Mouse (Mus musculus) 3134 (cell line): ENCODE data around the gene March6.

Source experiments
- DNase-seq: peaks from one replicate; pipeline ENCODE4 v3.0.0-alpha.2; 2011; ENCODE audit warnings: low spot score; ENCODE audit not compliant: insufficient read length; ENCODE audit errors: extremely low read depth

March6 gene

GRCm38 (mm10) chr15:31458081-31458480, 72.8 kb downstream of the March6 start:
- no peak for DNase-seq

GRCm38 (mm10) chr15:31456381-31456780, 74.5 kb downstream of the March6 start:
- no peak for DNase-seq

- no peak for DNase-seq
These were observed 76.0 kb downstream of the March6 start for GRCm38 (mm10) chr15:31454861-31455295.

- DNase-seq, result no peak
These were observed 76.6 kb downstream of the March6 start for GRCm38 (mm10) chr15:31454096-31454860.

- peak; percentile 96 for DNase-seq
These were observed 77.5 kb downstream of the March6 start, which contains the start of gene Ropn1l for GRCm38 (mm10) chr15:31453098-31453916. TSS of gene Ropn1l (minus strand) at chr15:31453737.

GRCm38 (mm10) chr15:31452336-31453097, 78.3 kb downstream of the March6 start:
- DNase-seq, result peak; percentile 34

- no peak for DNase-seq
These were observed 81.1 kb downstream of the March6 start for GRCm38 (mm10) chr15:31449772-31450171.

- DNase-seq, result no peak
These were observed 83.7 kb downstream of the March6 start for GRCm38 (mm10) chr15:31447121-31447520.

- DNase-seq, result no peak
These were observed 88.2 kb downstream of the March6 start for GRCm38 (mm10) chr15:31442698-31443097.

GRCm38 (mm10) chr15:31441996-31442395, 88.9 kb downstream of the March6 start:
- no peak for DNase-seq

- no peak for DNase-seq
These were observed 94.0 kb downstream of the March6 start for GRCm38 (mm10) chr15:31436811-31437210.

- DNase-seq, result no peak
These were observed 94.8 kb downstream of the March6 start for GRCm38 (mm10) chr15:31436083-31436482.

- DNase-seq, result no peak
These were observed 97.1 kb downstream of the March6 start for GRCm38 (mm10) chr15:31433768-31434167.

GRCm38 (mm10) chr15:31431847-31432246, 99.0 kb downstream of the March6 start:
- DNase-seq, result no peak

- no peak for DNase-seq
These were observed 100.8 kb downstream of the March6 start for GRCm38 (mm10) chr15:31430014-31430413.

- DNase-seq, result no peak
These were observed 101.4 kb downstream of the March6 start for GRCm38 (mm10) chr15:31429429-31429828.

- DNase-seq, result no peak
These were observed 102.3 kb downstream of the March6 start for GRCm38 (mm10) chr15:31428571-31428970.

GRCm38 (mm10) chr15:31427390-31427789, 103.5 kb downstream of the March6 start:
- DNase-seq, result no peak

GRCm38 (mm10) chr15:31426066-31426706, 104.7 kb downstream of the March6 start:
- DNase-seq, result no peak

- no peak for DNase-seq
These were observed 108.0 kb downstream of the March6 start for GRCm38 (mm10) chr15:31422649-31423369.
